Mouse (Mus musculus): ENCODE data around the gene Abcf1. TPM values are rescaled to one million over a fixed set of nuclear protein-coding genes. Genes with fewer than 3 reads are reported as not detected.
A peak's percentile ranks its signal among the peaks of the same experiment; 100 is the strongest.

Abcf1 gene
- total RNA-seq, 2 experiments from 2014 or later, result 65.2 TPM

- intact Hi-C loops (cut with DNase I), result no loop called here
- no peak for DNase-seq
Measured at GRCm38 (mm10) chr17:35923281-35923680, 46.3 kb downstream of the Abcf1 start.

DNA sequence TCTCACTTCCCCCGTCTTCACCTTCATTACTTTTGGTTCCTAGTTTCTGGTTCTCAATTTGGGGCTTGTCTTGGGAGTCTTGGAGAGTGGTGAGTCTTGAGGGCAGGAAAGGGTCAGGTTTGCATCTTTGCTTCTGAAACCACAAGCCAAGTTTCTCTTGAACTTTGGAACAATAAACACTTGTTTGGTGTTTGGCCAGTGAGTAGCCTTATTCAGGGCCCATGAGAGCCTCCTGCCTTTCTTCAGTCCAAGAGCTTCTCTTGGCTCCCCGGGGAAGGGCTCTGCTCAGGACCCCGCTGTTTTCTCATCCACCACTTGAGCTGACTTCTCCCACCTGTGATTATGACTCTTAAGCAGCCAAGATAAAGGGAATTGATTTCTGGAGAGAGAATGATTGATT lies 47.0 kb downstream of the Abcf1 start:
- intact Hi-C loops (cut with DNase I), result no loop called here
- no peak for DNase-seq

- DNase-seq, result no peak
- intact Hi-C loops (cut with DNase I), result no loop called here
Measured at GRCm38 (mm10) chr17:35921710-35922109, 47.9 kb downstream of the Abcf1 start.

DNA sequence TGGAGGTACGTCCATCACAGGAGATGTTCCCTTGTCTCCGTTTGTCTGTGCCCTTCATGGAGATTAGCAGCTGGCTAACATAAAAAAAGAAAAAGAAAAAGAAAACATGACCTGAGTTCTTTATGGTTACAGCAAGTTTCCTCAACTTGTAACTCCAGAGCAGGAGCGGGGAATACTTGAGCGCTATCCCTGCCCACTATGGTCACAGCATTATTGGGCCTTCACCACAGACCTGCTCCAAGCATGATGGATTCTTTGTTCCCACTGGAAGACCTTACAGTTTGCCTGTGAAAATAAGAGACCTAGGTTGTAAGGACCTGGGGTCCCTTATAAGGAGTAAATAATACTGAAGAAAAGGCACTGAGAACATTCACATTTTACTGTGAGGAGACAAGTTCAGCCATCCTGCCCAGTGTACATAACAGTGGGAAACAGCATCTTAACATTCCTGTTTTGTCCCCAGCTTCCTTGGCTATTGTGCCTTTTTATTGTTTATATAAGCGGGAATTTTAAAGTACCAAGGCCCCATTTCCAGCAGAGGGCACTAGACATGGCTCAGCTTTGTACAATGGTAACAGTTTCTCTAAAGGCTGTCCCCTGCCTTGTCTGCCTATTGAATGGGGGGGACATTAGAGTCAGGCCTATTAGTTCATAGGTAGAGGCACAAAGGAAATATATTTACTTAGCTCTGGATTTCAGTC lies 48.5 kb downstream of the Abcf1 start:
- peak in 1 of 2 experiments; percentile 48 for DNase-seq
- intact Hi-C loops (cut with DNase I), result no loop called here

GRCm38 (mm10) chr17:35920384-35920783 lies 49.2 kb downstream of the Abcf1 start:
- no peak for DNase-seq
- intact Hi-C loops (cut with DNase I), result no loop called here

GRCm38 (mm10) chr17:35919864-35920301 lies 49.7 kb downstream of the Abcf1 start:
- no peak for DNase-seq
- intact Hi-C loops (cut with DNase I), result no loop called here

DNA sequence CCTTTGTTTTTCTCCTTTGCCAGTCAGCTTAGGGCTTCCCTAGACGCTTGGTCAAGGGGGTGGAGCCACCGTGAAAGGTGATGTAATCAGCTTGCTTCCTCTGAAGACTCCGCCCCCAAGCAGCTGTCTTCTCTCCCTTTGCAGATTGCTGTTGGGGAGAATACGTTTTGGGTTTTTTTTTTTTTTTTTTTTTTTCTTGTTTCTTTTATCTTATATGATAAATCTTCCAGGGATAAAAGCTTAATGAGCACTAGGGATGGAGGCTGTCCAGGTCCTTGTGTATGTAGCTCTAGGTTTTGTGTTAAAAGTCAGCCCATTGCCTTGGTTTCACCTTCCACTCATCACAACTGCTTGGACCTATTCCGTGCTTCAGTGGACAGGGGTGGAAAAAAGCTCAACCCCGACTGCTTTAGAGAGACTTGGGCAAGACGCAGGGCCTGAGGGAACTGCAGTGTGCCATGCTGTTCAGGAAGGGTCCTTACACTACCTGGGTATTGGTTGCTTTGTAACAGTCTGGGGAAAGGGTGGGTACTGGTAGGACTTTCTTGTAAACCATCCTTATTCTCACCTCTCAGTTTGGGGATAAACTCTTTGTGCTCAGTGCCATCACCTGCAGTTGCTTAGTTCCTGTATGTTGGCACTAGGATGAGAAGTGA lies 50.4 kb downstream of the Abcf1 start:
- intact Hi-C loops (cut with DNase I), result no loop called here

DNA sequence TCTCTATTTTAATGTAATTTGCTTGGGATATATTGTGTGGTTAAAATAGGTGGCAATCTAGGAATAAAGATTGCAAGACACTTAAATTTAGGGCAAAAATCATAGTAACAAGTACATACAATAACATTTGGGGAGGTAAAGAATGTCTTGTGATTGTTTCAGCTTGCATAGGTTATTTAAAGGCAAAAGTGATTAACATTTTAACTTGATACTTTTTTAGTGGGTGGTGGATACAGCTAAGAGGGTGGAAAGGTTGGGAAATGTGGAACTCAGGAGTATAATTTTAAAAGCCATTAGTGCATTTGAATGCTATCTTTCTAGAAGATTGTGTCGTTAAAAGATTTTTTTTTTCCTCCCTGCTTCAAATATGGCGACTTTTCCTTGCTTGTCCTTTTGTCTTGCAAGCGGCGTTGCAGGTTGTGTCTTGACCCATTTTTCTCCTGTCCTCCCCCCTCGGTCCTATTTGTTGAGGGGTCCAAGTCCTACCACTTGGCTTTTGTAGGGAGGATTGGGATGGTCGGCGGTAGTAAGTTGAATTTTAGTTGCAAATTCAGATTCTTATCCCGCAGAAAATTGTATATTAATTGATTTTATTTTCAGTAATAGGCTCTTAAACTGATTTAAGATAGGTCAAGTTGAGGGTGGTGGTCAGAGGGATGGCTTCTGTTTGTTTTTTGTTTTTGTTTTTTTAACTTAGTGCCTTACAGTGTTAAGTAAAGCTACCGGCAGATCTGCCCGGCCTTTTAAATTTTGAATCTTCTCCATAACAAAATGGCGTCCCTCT lies 51.1 kb downstream of the Abcf1 start:
- peak in 1 of 2 experiments; percentile 61 for DNase-seq
- intact Hi-C loops (cut with DNase I), result no loop called here

More for the DNA sequence above, 50.4 kb downstream of the Abcf1 start:
- DNase-seq, result peak; percentile 90 to 96

- intact Hi-C loops (cut with DNase I), result no loop called here
Measured at GRCm38 (mm10) chr17:35917463-35918251, 51.9 kb downstream of the Abcf1 start.

GRCm38 (mm10) chr17:35917143-35917462 lies 52.5 kb downstream of the Abcf1 start:
- DNase-seq, result peak; percentile 40 to 49
- intact Hi-C loops (cut with DNase I), result no loop called here

More at GRCm38 (mm10) chr17:35917463-35918251, 51.9 kb downstream of the Abcf1 start:
- peak in 1 of 2 experiments; percentile 59 for DNase-seq

DNA sequence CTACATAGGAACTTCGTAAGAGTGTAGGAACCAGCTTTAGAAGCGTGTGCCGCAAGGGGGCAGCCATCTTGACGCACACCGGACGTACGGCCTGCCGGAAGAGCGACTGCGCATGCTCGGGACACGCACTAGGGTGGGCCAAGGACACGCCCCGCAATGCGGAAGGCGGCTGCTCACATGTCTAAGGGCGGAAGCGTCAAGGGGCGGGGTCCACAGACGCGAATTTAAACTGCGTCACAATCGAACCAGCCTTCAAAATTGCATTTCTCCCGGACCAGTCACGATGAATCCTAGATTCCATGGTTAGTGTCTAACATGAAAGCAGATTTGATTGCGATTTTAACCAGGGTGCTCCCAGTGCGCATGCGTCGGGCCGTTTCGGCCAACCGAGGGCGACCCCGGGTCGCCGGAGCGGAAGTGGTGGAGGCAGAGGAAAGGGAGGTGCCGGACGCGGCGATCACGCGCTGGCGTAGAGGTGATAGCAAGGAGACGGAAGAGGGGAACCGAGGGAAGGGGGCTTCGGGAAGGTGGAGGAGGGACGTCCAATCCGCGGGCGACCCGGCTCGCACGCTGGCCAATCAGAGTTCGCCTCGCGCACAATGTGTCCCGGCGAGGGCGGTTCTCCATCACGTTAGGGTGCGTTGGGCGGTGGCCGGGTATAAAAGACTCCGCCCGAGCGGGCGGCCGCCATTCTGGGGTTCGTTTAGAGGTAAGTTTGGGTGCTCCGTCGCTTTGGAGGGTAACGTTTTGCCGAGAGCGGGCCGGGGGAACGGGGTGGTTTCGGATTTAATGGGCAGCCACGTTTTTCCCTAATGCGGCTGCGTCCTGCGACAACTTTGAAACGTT lies 53.0 kb downstream of the Abcf1 start, which contains the start of the genes Mrps18b and Ppp1r10:
Gene Mrps18b, minus strand, starts transcription at position 93 of the 846 bp plus-strand sequence.
Gene Ppp1r10, plus strand, starts transcription at position 138 of the 846 bp plus-strand sequence.
- DNase-seq, result peak; percentile 98
- intact Hi-C loops (cut with DNase I), result no loop called here

GRCm38 (mm10) chr17:35915538-35916296 lies 53.8 kb downstream of the Abcf1 start:
- intact Hi-C loops (cut with DNase I), result no loop called here
- no peak for DNase-seq

DNA sequence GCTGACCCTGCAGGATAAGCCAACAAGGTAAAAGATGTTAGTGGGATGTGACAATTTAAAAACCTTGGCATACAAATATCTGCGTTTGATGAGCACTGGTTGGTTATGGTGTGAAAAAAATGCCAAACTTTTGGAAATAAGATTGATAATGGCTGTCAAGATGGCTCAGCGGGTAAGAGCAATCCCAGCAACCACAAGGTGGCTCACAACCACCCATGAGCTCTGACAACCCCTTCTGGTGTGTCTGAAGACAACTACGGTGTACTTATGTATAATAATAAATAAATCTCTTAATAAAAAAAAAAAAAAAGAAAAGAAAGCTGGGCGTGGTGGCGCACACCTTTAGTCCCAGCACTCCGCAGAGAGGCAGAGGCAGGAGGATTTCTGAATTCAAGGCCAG lies 54.6 kb downstream of the Abcf1 start:
- intact Hi-C loops (cut with DNase I), result loop anchor here (5.0 kb wide), 1 partner anchor 38 kb away; the partner anchor contains the start of gene Dhx16
- DNase-seq, result no peak

GRCm38 (mm10) chr17:35909919-35910369 lies 59.6 kb downstream of the Abcf1 start, which contains the start of gene Atat1:
TSS of gene Atat1 (minus strand) at chr17:35910075.
- DNase-seq, result peak; percentile 93 to 97
- intact Hi-C loops (cut with DNase I), result loop anchor here (5.0 kb wide), 1 partner anchor 33 kb away; the partner anchor contains the start of gene Dhx16

DNA sequence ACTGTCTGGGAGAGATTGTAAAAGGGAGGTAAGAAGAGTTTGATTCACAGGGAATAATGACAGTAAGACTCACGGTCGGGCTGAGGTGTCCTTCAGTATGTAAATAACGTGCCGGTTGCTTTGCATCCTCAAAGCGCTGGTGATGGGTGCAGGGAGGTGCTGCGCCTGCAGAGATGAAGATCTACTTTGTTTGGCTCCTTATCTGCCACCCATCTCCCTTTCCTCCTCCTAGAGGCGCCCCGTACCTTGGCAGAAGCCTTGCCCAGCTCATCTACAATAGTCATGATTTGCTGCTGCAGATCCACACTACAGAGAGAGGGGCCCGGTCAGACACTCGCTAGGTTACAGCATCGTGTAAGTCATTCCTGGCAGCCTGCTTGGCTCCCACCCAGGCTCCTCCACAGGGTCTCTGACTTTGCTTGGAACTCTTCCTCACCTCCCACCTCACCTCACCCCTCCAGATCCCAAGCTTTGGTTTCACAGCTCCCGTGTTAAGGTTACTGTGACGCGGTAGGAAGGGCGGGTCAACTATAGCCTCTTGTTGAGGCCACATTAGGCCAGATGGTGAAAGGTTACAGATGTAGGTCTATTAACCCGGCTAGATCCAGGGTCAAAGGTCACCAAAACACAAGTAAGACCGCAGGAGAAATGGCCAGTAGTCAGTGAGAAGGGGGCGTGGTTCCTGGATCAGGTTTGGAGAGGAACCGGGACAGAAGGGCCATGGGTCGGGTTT lies 60.2 kb downstream of the Abcf1 start:
- intact Hi-C loops (cut with DNase I), result no loop called here
- no peak for DNase-seq

GRCm38 (mm10) chr17:35907609-35908008 lies 62.0 kb downstream of the Abcf1 start:
- DNase-seq, result no peak
- intact Hi-C loops (cut with DNase I), result no loop called here
